Mouse (Mus musculus): ENCODE results near the gene Igsf21. TPM values are rescaled to one million over a fixed set of nuclear protein-coding genes. Genes with fewer than 3 reads are reported as not detected.

The Igsf21 gene
- total and polyA plus RNA-seq, 2 experiments: not detected

GRCm38 (mm10) chr4:140035232-140035631 lies 211.4 kb downstream of the Igsf21 start:
- 65% methylated on average over 15 of the region's 15 CpGs for WGBS
- TF ChIP-seq CTCF (IDR thresholded peaks at IDR 0.05; ENCODE audit: low read depth, low read length): no peak
- no peak for TF ChIP-seq POLR2A (IDR thresholded peaks at IDR 0.05; ENCODE audit: extremely low read depth, insufficient read depth, low read length)
- peaks cover 6% of the 10 kb centered on the region; the same call in 1 of the 2 replicates for H3K4me1 ChIP-seq (ENCODE audit: control insufficient read depth, insufficient read depth, low read length)
- H3K4me3 ChIP-seq (ENCODE audit: insufficient read depth, low read depth, low read length): no peak overlapping the region
- H3K27ac ChIP-seq (replicated peaks; ENCODE audit: insufficient read depth, low read depth, low read length): no peak overlapping the region
- no peak for DNase-seq (ENCODE audit: extremely low read depth, low read depth, low spot score)
- H3K27me3 ChIP-seq (ENCODE audit: control insufficient read depth, insufficient read depth, low read length): peaks cover 3% of the 10 kb centered on the region; the same call in 1 of the 2 replicates
- H3K9ac ChIP-seq (ENCODE audit: low read depth, low read length): no peak overlapping the region
- no peaks in the 10 kb centered on the region for H3K36me3 ChIP-seq (ENCODE audit: control insufficient read depth, insufficient read depth, low read length)
- H3K79me2 ChIP-seq (ENCODE audit: control insufficient read depth, insufficient read depth, low read length): no peaks in the 10 kb centered on the region

GRCm38 (mm10) chr4:140033394-140033793 lies 213.2 kb downstream of the Igsf21 start:
- no peak overlapping the region for H3K27ac ChIP-seq (replicated peaks; ENCODE audit: insufficient read depth, low read depth, low read length)
- H3K4me1 ChIP-seq (ENCODE audit: control insufficient read depth, insufficient read depth, low read length): peaks cover 6% of the 10 kb centered on the region; the same call in 1 of the 2 replicates
- H3K79me2 ChIP-seq (ENCODE audit: control insufficient read depth, insufficient read depth, low read length): no peaks in the 10 kb centered on the region
- H3K27me3 ChIP-seq (ENCODE audit: control insufficient read depth, insufficient read depth, low read length): no peaks in the 10 kb centered on the region
- 38% methylated on average over 7 of the region's 7 CpGs for WGBS
- H3K4me3 ChIP-seq (ENCODE audit: insufficient read depth, low read depth, low read length): no peak overlapping the region
- H3K9ac ChIP-seq (ENCODE audit: low read depth, low read length): no peak overlapping the region
- no peaks in the 10 kb centered on the region for H3K36me3 ChIP-seq (ENCODE audit: control insufficient read depth, insufficient read depth, low read length)
- peak; percentile 15 for DNase-seq (ENCODE audit: extremely low read depth, low read depth, low spot score)
- peak; percentile 77 for TF ChIP-seq CTCF (IDR thresholded peaks at IDR 0.05; ENCODE audit: low read depth, low read length)
- TF ChIP-seq POLR2A (IDR thresholded peaks at IDR 0.05; ENCODE audit: extremely low read depth, insufficient read depth, low read length): no peak

DNA sequence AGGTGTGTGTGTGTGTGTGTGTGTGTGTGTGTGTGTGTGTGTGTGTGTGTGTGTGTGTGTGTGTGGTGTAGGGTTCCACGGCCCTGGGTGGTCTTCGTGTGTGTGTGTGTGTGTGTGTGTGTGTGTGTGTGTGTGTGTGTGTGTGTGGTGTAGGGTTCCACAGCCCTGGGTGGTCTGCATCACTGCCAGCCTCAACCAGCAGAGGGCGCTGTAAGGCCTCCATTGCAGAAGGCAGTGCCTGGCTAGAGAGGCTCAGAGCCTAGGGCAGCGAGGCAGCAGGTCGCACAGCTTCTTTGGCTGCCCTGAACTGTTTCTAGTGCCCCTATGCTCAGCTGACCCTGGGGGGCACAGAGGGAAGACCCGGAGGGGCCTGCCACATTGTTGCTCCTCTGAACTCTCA lies 216.2 kb downstream of the Igsf21 start:
- 35% methylated on average over 6 of the region's 6 CpGs for WGBS
- TF ChIP-seq CTCF (IDR thresholded peaks at IDR 0.05; ENCODE audit: low read depth, low read length): peak; percentile 88
- TF ChIP-seq POLR2A (IDR thresholded peaks at IDR 0.05; ENCODE audit: extremely low read depth, insufficient read depth, low read length): no peak
- DNase-seq (ENCODE audit: extremely low read depth, low read depth, low spot score): no peak
- no peaks in the 10 kb centered on the region for H3K36me3 ChIP-seq (ENCODE audit: control insufficient read depth, insufficient read depth, low read length)
- H3K4me3 ChIP-seq (ENCODE audit: insufficient read depth, low read depth, low read length): no peak overlapping the region
- H3K27ac ChIP-seq (replicated peaks; ENCODE audit: insufficient read depth, low read depth, low read length): no peak overlapping the region
- no peaks in the 10 kb centered on the region for H3K27me3 ChIP-seq (ENCODE audit: control insufficient read depth, insufficient read depth, low read length)
- H3K4me1 ChIP-seq (ENCODE audit: control insufficient read depth, insufficient read depth, low read length): no peaks in the 10 kb centered on the region
- no peak overlapping the region for H3K9ac ChIP-seq (ENCODE audit: low read depth, low read length)
- no peaks in the 10 kb centered on the region for H3K79me2 ChIP-seq (ENCODE audit: control insufficient read depth, insufficient read depth, low read length)

GRCm38 (mm10) chr4:140030040-140030386 lies 216.6 kb downstream of the Igsf21 start:
- 60% methylated on average over 5 of the region's 5 CpGs for WGBS
- no peak for DNase-seq (ENCODE audit: extremely low read depth, low read depth, low spot score)
- H3K4me1 ChIP-seq (ENCODE audit: control insufficient read depth, insufficient read depth, low read length): no peaks in the 10 kb centered on the region
- no peaks in the 10 kb centered on the region for H3K27me3 ChIP-seq (ENCODE audit: control insufficient read depth, insufficient read depth, low read length)
- no peak overlapping the region for H3K4me3 ChIP-seq (ENCODE audit: insufficient read depth, low read depth, low read length)
- H3K79me2 ChIP-seq (ENCODE audit: control insufficient read depth, insufficient read depth, low read length): no peaks in the 10 kb centered on the region
- no peaks in the 10 kb centered on the region for H3K36me3 ChIP-seq (ENCODE audit: control insufficient read depth, insufficient read depth, low read length)
- H3K27ac ChIP-seq (replicated peaks; ENCODE audit: insufficient read depth, low read depth, low read length): no peak overlapping the region
- TF ChIP-seq CTCF (IDR thresholded peaks at IDR 0.05; ENCODE audit: low read depth, low read length): no peak
- no peak overlapping the region for H3K9ac ChIP-seq (ENCODE audit: low read depth, low read length)

DNA sequence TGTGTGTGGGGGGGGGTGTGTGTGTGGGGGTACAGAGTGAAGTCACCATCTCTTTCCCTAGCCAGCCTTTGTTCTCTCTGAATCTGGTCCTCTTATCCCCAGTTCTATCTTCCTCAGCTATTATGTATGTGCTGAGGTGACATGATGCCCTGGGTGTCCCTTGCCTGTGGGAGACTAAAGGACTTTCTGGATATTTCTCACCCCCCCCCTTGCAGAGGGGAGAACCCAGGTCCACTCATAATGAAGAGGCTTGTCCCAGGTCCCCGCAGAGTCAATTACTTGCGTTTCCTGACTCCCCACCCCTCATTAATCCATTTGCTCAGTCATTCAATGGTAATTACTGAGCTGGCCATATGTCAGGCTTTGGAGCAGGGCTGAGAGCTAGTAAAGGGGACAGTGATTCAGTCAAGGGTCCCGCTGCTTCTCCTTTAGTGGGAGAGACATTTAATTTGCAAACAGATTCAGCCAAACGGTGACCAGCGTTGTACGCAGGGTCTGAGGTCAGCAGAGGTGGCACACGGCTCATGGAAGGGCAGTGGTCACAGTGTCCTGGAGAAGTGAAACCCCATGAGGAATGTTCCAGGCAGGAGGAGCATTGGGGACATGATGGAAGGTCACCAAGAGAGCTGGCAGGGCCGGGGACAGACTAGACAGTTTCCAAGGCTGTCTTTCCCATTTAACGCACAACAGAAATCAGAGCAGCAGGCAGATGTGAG lies 217.1 kb downstream of the Igsf21 start:
- DNase-seq (ENCODE audit: extremely low read depth, low read depth, low spot score): no peak
- 72% methylated on average over 9 of the region's 9 CpGs for WGBS

DNA sequence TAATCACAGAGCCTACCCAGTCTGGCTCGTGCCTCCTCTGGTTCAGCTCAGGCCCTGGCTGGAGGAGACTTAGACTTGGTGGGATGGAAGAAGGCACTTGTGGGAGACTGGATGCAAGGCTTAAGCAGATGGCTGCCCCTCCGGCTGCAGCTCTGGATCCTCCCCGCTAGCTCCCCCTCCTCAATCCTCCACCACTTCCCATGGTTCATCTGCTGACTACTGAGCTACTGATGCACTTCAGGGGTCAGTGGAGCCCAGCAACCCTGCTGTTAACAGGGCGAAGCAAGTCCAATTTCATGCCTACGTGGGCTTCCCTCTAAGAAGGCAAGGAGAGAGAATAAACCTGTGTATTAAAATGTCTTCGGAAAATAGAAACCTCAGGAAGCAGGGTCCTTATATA lies 222.8 kb downstream of the Igsf21 start:
- TF ChIP-seq POLR2A (IDR thresholded peaks at IDR 0.05; ENCODE audit: extremely low read depth, insufficient read depth, low read length) (no peak), CTCF (IDR thresholded peaks at IDR 0.05; ENCODE audit: low read depth, low read length) (no peak)
- no peak for DNase-seq (ENCODE audit: extremely low read depth, low read depth, low spot score)
- Histone ChIP-seq H3K9ac (ENCODE audit: low read depth, low read length) (no peak overlapping the region), H3K27ac (replicated peaks; ENCODE audit: insufficient read depth, low read depth, low read length) (no peak overlapping the region), H3K27me3 (ENCODE audit: control insufficient read depth, insufficient read depth, low read length) (no peaks in the 10 kb centered on the region), H3K36me3 (ENCODE audit: control insufficient read depth, insufficient read depth, low read length) (no peaks in the 10 kb centered on the region), H3K4me3 (ENCODE audit: insufficient read depth, low read depth, low read length) (no peak overlapping the region), H3K79me2 (ENCODE audit: control insufficient read depth, insufficient read depth, low read length) (no peaks in the 10 kb centered on the region), H3K4me1 (ENCODE audit: control insufficient read depth, insufficient read depth, low read length) (no peaks in the 10 kb centered on the region)
- WGBS: 82% methylated on average over 6 of the region's 6 CpGs

More for the DNA sequence above, 217.1 kb downstream of the Igsf21 start:
- Histone ChIP-seq H3K4me1 (ENCODE audit: control insufficient read depth, insufficient read depth, low read length) (no peaks in the 10 kb centered on the region), H3K4me3 (ENCODE audit: insufficient read depth, low read depth, low read length) (no peak overlapping the region), H3K27me3 (ENCODE audit: control insufficient read depth, insufficient read depth, low read length) (no peaks in the 10 kb centered on the region), H3K27ac (replicated peaks; ENCODE audit: insufficient read depth, low read depth, low read length) (no peak overlapping the region), H3K79me2 (ENCODE audit: control insufficient read depth, insufficient read depth, low read length) (no peaks in the 10 kb centered on the region), H3K9ac (ENCODE audit: low read depth, low read length) (no peak overlapping the region), H3K36me3 (ENCODE audit: control insufficient read depth, insufficient read depth, low read length) (no peaks in the 10 kb centered on the region)
- TF ChIP-seq CTCF (IDR thresholded peaks at IDR 0.05; ENCODE audit: low read depth, low read length) (no peak), POLR2A (IDR thresholded peaks at IDR 0.05; ENCODE audit: extremely low read depth, insufficient read depth, low read length) (no peak)
